Mouse (Mus musculus) large intestine, adult 2 months (tissue): ENCODE results near the gene Gjb2. TPM values are rescaled to one million over a fixed set of nuclear protein-coding genes. Genes with fewer than 3 reads are reported as not detected.

Experiments
- DNase-seq: peaks from one replicate; pipeline ENCODE4 v3.0.0-alpha.2; 2012; ENCODE audit warnings: low read depth, low spot score
- WGBS: fragments of 180-500 bp; shearing (Covaris S2); methylation state at CpG from one replicate; pipeline ENCODE4 v1.1.7; 2018; 5-methylcytosine and 5-hydroxymethylcytosine counted together
- polyA plus RNA-seq: library from polyadenylated mRNA; depleted of rRNA; stranded (reverse); fragments of >200 nt; gene quantifications from 2 replicates; pipeline ENCODE4 v1.2.3, GENCODE M21; 2012; rRNA removed

Gene Gjb2
- 9.9 and 12.6 TPM in 2 replicates for polyA plus RNA-seq

DNA sequence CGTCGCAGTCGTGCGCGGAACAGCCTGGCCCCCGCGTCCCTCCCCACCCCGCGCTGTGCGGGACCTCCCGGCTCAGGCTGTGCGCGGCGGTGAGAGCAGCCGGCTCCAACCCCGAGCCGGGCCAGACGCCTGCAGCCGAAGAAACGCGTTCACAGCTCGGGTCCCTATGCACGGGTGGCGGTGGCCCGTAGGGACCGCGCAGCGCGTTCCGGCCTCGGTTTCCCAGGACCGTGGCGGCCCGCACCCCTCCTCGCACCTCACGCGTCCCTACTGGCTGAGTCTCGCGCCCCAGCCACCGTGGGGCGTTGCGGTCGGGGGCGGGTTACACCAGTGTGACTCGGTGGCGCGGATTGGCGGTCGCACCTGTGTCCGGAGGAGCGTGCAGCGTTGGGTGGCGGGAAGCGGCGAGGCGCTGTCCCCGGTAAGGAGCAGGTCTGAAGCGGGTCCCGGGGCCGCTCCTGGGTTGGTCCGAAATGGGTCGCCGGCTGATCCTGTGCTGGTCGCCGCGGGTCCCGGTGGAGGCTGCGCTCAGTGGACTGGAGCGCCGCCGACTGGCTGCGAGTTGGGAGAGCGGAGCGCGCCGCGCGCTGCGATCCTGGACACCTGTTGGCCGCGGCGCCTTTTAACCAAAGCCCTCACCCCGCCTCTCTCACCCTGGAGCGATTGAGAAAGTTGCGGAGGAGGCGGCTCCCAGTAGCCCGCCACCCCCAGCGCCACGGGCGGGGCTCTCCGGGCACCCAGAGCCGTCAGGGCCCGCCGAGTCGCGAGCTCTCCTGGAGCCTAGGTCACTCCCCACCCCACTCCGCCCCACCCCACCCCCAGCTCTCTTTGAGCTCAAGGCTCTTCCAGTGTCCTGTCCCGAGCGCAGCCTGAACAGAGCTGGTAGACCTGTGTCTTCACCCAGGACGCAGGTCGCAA lies at the start of gene Gjb2:
TSS of gene Gjb2 (minus strand) at position 597 of the 918 bp plus-strand sequence.
- whole genome bisulfite sequencing, result under 1% methylated on average over 101 of the region's 101 CpGs
- no peak for DNase-seq

DNA sequence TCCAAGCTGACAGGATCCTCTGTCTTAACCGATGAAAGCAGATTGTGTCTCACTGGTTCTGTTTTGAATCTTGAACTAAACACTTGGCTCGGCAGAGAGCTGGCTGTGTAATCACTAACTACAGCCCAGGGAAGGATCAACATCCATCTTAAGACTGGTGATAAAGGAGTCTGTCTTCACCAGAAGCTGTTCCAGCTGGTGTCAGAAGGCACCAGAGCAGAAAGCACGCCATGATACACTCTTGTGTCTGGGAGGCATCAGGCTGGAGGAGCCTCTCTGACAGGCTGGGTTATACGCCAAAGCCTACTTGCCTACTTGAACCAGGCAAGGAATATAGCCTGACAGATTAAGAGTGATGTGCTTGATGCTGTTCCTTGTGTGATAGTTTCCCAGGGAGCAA lies 41.2 kb upstream of the Gjb2 start:
- no peak for DNase-seq
- 56% methylated on average over 4 of the region's 4 CpGs for WGBS

DNA sequence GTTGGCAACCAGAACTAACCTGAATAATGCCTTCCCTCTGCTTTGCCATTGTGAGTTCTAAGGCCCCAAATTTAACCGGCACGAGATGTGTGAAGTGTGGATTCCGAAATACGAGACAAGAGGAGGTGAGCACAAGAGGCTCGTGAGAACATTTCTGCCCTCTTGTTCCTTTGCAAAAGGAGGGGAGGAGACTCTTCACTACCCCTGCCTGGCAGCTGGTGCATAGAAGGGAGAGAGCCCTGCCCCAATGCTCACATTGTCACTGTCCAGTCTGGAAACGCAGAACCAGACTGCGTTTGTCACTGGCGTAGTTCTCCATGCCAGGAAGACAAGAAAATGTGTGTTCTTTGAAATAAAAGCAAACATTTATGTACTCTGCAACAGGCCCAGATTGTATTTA lies 30.8 kb upstream of the Gjb2 start:
- DNase-seq, result no peak
- WGBS, result 63% methylated on average over 8 of the region's 8 CpGs

DNA sequence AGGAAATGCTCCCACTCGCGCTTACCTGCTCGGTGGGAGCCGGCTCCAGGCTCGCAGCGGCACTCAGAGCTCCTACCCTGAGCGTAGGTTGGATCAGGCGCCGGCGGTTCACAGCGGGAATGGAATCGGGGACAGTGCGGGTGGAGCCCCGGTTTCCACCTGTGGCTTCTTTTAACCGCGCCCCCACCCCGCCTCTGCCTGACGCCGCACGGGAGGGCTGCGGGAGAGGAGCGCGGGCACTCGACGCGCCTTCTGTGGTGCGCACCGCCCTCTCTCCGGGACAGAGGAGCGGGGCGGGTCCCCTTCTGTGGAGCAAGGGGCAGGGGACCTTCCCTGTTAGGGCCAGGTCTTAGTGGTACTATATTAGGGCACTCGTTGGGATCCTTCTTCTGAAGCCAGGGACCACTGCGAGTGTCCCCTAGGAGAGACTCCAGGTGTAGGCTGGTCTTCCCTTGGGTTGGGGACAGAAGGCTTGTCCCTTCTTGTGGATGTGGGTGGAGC lies 28.7 kb upstream of the Gjb2 start, which contains the start of gene Gjb6:
TSS of gene Gjb6 (minus strand) at position 451 of the 501 bp plus-strand sequence.
- 4% methylated on average over 33 of the region's 33 CpGs for WGBS
- DNase-seq, result no peak

DNA sequence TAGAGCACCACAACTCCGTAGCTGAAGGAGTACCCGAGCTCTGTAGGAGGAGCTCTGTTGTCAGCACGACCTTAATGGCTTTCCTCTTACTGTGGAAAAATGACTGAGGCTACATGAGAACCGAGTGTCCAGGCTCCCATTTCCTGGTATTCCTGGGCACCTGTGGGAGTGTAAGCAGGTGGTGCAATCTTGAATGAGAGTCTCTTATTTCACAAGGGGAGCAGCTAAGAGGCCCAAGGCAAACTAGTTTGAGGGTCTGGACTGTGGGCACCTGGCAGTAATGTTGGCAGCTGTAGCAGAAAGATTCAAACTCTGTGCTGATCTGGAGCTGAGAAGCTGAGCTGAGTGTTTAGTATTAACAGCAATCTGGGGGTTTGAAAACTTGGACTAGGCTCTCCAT lies 22.9 kb upstream of the Gjb2 start:
- DNase-seq, result no peak
- 35% methylated on average over 4 of the region's 4 CpGs for WGBS

DNA sequence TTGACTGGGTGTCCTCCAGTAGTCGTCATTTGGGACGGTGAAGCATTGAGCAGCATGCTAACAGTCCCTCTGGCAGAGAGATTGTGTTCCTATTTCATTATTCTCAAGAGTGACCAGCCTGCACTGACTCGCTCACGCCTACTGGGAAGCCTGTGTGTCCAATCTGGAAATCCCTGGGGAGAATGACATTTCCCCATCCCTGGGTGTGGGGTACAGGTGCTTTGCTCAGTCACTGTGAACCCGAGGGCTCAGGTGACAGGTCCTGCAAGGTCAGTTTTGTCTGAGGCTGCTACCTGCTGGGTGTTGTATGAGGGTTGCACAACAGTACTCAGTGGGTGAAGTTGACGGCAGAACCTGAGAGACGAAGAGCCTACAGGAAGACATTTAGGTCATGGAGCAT lies 17.8 kb upstream of the Gjb2 start:
- DNase-seq, result no peak
- WGBS, result 83% methylated on average over 7 of the region's 7 CpGs

DNA sequence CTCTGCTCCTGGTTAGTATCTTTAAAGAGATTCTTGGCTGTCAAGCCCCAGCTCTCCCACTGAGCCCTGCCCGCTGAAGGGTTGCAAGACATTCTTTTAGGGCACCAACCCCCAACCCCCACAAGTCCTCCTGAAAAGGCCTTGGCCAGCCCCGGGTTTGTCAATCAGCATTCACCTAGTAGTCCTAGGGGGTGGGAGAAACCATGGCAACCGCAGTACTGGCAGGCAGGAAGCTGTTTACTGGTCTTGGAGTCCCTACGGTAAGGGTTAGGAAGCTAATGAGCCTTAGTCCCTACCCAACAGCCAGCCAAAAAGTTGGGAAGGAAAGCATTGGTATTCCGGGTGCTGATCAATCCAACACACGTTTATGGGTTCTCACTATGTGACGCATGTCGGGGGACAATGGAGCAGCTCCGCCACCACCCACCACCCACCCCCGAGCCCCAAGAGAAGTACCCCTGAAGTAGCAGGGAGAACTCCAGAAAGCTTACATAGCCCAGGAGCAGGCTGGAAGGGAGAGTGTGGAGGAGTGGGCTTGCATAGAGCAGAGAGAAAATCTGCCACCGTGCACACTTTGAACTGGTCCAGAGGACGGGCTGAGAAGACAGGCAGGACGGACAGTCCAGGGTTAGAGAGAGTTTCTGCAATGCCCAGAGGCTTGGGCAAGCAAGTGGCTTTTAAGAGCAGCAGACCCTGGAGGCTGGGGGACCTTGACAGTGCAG lies 11.5 kb upstream of the Gjb2 start, which contains the start of gene Gm4491:
TSS of gene Gm4491 (minus strand) at position 61 of the 722 bp plus-strand sequence.
- 47% methylated on average over 13 of the region's 13 CpGs for whole genome bisulfite sequencing

DNA sequence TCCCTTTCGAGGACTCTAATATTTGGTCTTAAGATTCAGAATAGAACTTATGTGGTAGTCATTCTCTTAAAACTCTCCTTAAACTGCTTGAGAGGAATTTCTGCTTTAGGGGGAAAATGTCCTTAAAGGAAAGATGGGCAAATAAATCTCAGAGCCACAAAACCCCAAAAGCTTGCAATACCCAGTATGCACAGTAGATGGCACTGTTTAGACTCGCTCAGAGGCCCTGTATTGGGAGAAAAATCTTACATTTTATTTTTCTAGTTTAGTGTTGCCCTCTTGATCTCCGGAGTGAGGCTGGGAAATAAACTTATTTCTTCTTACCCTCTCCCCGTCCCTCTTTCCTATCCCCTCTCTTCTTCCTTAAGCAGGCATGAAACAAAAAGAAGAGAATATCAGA lies 4.7 kb upstream of the Gjb2 start:
- 13% methylated on average over 4 of the region's 4 CpGs for WGBS
- DNase-seq, result no peak

More for the DNA sequence above, 11.5 kb upstream of the Gjb2 start, which contains the start of gene Gm4491:
- DNase-seq, result no peak

DNA sequence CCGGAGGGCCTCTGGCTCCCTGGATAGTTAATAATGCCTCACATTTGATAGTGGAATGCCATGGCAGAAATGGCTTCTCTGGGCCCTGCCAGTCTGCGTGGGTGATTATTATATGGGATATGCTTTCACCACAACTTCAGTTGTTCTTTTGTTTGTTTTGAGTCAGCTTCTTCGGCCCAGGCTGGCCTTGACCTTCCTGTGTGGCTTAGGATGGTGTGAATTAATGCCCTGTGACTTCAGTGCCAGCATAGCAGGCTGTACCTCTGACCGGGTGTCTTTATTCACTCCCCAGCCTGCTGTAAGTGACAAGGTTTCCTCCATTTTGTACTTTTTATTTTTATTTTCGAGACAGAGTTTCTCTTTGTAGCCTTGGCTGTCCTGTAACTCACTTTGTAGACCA lies 3.4 kb upstream of the Gjb2 start:
- WGBS, result 60% methylated on average over 5 of the region's 5 CpGs
- DNase-seq, result no peak

DNA sequence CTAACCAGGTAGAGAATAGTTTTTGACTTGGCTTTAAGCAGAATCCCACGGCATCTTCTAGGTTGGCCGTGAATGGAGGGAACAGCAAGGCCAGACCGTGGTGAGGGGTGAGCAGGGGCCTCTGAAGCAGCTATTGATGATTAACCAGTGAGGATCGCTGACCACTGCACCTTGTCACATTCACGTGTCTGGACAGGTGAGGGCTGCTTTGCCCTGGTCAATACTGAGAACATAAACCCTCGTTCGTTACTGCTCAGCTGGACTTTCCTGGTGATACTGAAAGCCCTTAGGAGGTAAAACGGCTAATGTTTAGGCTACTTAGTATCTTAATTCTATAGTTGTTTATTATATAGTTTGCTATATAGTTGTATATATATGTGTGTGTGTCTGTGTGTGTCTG lies 2.6 kb upstream of the Gjb2 start:
- whole genome bisulfite sequencing, result 81% methylated on average over 8 of the region's 8 CpGs
- DNase-seq, result no peak

DNA sequence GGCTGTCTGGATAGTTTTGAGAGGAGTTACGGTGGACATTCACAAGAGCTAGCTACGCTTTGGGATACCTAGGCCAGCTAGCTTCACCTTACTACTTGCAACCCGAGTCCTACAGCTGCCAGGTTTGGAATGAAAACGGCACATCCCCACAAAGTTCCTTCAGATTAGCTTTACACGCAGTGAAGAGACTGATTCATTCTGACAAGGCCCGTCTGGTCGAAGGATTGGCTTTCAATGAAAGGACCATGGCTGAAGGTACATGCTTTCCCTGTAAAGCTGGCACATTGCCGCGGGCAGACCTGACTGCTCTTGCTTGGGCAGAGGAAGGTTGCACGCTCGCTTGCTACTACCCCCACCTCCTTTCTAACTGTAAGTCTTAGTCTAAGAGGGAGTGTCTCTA lies 1.2 kb upstream of the Gjb2 start:
- WGBS, result 81% methylated on average over 11 of the region's 11 CpGs
- DNase-seq, result no peak

DNA sequence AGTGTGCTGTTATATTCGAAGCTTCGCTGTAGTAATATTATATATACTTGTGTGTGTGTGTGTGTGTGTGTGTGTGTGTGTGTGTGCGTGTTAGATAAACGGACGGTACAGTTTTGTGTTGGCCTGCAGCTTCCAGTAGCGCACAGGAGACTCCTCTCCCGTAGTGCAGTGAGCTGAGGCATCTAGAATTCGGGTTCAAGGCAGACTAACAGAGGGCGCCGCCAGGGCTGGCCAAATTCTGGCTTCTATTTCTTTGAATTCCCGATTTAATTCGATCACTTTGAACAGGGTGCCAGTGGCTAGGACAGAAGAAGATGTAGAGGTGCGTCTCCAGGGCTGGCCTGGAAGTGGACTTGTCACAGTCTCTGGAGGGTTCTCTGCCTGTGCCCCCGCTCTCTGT lies 609 bp upstream of the Gjb2 start:
- 30% methylated on average over 14 of the region's 14 CpGs for WGBS

DNA sequence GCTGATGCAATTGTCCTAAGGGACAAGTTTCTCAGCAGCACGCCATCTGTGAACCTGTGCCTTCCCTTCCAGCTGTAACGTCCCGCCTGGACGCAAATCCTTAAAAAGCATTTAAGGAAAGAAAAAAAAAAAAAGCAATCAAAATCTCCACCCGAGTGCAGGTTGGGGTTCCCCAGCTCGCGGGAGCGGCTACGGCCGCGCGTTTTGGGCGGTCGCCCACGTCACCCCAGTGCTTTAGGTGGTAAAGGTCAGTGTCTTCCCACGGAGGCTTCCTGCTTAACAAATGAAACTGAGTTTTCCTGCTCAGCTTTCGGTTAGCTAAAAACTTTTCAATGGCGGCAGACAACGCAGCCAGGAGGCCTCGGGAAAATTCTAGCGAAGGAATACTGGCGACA lies 794 bp downstream of the Gjb2 start:
- DNase-seq, result no peak
- 2% methylated on average over 22 of the region's 22 CpGs for WGBS

More for the DNA sequence above, 609 bp upstream of the Gjb2 start:
- DNase-seq, result no peak

DNA sequence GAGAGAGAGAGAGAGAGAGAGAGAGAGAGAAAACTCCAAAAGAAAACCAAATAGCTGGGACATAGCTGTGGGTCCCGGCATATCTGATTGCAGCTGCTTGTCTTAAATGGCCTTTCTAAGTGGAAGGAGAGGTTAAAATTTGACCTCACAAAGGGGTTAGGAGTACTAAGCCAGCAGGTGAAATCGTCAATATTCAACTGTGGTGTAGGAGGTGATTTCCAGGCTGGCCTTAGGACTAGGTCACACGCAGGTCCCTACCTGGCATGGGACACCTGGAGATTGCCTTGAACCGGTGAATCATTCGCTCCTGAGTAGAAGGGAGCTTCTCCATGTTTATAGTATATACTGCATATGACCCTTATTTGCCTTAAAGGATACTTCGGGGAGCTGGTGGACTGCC lies 1.4 kb downstream of the Gjb2 start:
- 34% methylated on average over 6 of the region's 6 CpGs for WGBS
- DNase-seq, result no peak

DNA sequence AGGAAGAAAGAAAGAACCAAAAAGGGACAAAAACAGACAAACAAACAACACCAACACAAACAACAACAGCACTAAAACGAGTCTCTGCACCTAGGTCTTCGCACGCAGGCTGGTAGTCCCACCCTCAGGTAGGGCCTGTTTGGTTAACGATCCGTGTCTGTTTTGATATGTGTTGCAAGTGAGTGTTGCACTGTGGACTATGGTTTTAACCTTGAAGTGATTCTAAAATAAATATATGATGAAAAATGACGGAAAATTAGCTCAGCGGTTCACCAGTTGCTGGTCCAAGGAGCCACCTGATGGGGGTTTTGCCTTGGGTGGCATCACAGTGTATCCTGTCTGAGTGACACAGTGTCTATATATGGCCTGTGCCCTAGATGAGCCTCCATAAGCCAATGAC lies 2.9 kb downstream of the Gjb2 start:
- WGBS, result 63% methylated on average over 7 of the region's 7 CpGs
- DNase-seq, result no peak

DNA sequence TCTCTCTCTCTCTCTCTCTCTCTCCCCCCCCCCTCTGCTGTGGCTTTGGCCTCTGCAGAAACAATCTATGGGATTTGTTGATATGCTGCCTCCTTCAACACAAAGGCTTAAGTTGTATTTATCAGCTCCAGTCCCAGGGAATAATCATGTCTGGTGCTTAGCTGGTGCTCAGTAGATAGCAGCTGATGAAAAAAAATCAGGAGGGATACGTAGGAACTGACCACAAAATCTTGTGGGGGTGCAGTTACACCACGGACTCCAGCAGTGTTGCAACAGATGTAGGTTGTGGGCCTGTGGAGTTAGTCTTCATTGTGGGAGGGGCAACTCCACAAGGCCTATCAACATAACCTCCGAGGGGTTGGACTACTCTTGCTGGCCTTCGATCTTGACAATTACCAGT lies 8.6 kb downstream of the Gjb2 start:
- DNase-seq, result no peak
- 74% methylated on average over 4 of the region's 4 CpGs for WGBS

DNA sequence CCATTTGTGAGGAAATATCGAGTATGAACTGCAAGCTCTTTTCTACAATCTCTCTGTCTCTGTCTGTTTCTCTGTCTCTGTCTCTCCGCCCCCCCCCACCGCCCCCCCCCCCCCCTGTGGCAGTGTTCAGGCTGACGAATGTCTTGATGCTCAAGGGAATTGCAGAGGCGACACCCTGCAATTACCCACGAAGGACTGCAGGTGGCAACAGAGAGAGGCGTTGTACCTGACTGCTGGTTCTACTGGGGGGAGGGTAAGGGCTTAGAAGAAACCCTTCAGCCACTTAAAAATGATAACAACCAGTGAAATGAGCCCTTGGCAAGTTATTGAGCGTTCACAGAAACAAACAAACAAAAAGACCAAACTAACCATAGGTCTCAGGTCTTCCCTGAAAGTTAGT lies 11.5 kb downstream of the Gjb2 start:
- 2% methylated on average over 8 of the region's 8 CpGs for WGBS
- no peak for DNase-seq

DNA sequence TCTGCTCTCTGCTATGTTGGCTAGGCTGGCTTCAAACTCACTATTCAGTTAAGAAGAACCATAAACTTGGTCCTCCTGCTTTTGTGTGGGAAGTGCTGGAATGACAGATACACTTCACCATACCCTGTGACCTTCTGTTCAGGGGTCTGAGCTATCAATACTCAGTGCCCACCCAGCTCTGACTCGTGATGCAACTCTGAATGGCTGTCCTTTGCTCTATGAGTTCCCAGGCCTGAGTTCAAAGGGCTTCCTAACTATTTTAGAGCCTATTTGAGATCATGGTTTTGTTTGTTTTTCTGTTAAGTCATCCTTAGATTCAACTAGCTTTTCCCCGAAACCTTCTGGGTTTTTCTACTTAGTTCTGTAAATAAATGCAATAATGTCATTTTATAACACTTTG lies 14.5 kb downstream of the Gjb2 start:
- WGBS, result 30% methylated on average over 2 of the region's 2 CpGs
- DNase-seq, result no peak

DNA sequence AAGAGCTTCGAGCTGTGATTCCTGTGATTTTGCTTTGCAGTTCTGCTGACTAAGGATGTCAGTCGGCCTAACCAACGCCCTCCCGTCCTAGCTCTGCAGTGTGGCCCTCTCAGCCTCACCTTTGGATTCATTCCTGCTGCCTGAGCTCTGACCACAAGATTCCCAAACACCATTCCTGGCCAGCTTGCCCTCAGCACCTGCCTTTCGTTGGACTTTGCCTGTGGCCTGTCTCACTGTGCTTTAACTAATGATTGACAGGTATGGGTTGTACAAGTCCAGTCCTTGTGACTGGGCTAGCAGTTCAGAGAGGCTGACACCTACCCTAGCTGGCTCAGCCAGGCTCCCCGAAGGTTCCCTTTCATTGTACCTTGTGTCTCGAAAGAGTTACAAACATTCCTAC lies 15.4 kb downstream of the Gjb2 start:
- DNase-seq, result no peak
- WGBS, result 39% methylated on average over 7 of the region's 7 CpGs

DNA sequence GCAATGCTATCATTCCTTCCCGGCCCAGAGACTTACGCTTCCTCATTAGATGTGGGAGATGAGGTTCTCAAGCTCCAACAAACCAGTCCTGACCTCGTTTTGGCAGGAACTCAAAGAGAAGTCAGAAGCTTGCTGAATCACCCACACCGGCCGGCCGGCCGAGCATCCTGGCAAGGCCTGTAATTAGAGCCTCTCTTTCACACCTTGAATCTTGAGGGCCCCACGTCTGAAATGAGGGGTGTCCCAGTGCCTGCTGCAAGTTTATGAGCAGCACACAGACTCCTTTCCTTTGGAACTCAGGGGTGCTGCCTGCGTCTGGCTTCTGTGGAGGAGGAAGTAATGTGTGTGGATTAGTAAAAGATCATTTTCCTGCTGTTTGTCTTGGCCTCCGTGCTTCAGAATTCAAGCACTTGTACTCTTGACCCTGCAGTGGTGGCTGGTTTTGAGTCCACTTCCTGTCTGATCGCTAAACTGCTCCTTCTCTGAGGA lies 20.3 kb downstream of the Gjb2 start:
- 7% methylated on average over 11 of the region's 11 CpGs for WGBS
- no peak for DNase-seq
